Mouse (Mus musculus) cerebellum, postnatal 36 days (tissue): ENCODE measurements around the gene Abcc3.

Experiments used
- DNase-seq, 2 experiments: peaks; one replicate each; pipeline ENCODE4 v3.0.0; 2021 to 2022; ENCODE audit warnings: mixed read lengths in 2 of 2

Gene Abcc3

DNA sequence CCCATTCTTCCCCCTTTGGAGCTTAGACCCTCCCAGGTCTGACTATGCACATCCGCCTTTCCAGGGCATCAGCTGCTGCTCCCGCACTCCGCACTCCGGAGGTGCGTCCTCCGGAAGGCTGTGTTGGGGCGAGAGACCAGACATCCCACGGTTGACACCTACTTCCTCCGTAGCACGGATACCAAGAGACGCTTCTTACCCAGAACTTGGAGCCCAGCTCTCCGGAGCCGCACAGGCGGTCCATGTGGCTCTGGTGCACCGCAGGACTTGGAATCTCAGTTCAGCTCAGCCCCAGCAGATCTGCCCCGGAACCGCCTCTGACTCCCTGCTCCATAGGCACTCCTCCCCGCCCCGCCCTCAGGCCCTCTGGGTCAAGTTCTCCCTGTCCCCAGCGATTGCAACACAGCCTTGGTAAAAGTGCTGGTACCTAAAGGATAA, at the start of gene Abcc3:
TSS of gene Abcc3 (minus strand) at position 326 of the 438 bp plus-strand sequence.
- DNase-seq: no peak

DNA sequence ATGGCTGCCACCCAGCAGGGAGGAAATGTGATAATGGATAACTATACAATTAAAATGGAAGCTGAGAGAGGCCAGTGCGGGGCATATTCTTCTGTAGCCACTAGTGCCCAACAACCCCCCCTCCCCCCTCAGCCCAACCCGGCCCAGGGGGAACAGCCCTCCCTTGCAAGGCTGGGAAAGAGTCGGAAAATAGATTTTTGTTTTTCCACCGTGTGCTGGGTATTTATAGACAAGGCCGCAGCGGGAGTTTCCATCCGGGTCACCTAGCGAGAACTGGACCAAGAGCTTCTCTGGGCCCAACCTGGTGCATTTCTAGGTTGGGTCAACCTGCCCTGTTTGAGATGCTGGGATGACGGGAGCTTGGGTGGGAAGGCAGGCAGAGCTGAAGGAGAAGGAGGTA, 49.0 kb upstream of the Abcc3 start:
- no peak for DNase-seq

DNA sequence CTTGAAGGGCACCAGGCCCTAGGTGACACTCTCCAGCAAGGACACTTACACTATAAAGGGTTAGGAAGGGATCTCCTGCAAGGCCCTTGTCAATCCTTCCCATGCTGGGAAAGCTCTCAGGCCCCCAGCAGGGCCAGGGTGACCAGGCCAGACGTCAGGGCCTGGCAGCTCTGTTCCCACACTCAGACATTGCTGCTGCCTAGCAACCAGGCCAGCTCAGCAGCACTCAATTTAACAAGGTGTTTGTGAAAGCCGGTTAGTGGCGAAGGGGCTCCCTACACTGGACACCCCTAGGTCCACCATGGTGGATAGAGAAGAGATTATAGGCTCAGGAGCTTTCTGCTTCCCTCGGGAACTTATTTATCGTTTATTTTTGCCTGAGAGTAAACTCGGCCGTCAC, 48.3 kb upstream of the Abcc3 start:
- DNase-seq: no peak

DNA sequence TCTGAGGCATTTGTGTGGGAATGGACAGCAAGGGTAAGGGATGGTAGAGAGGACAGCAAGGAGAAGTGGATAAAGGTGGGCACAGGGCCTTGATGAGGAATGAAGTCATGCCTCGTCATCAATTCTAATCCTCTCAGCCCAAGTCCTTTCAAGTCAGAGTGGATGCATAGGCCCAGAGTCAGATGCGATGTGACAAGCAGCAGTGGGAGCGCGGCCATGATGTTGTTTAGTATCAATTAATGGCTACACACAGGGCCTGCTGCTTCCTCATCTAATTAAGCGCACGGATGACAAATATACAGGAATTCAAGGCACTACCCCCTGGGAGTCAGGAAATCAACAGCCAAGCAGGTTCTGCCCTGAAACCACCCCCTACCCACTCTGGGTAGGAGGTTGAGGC, 47.6 kb upstream of the Abcc3 start:
- DNase-seq: no peak

DNA sequence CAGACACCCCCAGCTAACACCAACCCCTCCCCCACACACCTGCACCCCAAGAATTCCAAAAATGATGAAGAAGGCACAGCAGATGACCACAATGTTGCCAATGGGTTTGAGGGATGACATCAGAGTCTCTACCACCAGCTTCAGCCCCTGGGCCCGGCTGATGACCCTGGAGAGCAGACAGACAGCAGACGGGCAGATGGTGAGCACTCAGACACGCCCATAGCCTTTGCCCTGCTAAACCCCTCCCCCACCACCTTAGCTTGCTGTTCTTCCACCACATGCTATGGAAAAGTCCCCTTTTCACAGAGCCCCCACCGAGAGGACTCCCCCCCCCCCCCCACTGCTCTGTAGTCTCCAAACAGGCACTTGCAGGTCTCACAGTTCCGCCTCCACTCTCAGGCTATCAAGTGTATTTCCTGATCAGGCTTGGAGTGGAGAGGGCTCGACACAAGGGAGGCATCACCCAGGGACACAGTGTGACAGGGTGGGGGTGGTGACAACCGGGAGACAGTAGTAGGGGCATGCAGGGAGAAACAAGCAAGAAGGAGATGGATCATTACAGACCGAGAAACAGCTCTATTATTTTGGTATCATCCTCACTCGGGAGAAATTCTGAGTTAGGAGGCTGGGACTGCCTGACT, 36.3 kb upstream of the Abcc3 start:
- DNase-seq: no peak

DNA sequence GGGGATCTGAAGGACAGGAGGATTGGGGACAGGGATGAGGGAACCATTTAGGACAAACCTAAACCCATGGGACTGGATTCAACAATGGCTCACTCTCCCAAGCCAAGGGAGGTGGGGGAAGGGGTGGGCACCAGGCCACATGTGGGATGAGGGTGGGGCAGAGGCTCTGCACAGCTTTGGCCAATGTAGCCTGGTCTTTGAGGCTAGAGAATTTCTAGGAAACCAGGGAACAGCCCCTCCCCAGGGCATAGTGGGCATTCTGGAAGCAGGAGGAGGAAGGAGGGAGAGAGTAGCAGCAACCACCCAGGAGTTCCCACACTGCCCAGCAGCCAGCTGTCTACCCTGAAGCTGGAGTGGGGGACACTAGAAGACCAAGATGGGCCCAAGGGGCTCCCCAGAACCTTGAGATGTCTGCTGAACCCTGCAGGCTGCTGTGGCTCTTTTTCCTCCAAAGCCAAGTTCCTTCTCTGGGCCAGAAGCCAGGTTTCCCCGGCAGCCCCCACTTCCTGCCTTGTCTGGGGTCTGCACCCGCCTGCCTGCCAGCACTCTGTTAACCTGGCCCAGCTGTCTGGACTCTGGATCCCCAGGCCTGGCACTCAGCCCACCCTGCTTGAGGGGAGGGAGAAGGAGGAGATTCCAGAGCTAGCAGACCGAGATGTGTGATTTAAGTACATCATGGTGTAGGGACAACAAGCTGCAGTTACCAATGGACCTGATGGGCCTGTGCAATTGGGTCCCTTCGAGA, 35.5 kb upstream of the Abcc3 start:
- no peak for DNase-seq

DNA sequence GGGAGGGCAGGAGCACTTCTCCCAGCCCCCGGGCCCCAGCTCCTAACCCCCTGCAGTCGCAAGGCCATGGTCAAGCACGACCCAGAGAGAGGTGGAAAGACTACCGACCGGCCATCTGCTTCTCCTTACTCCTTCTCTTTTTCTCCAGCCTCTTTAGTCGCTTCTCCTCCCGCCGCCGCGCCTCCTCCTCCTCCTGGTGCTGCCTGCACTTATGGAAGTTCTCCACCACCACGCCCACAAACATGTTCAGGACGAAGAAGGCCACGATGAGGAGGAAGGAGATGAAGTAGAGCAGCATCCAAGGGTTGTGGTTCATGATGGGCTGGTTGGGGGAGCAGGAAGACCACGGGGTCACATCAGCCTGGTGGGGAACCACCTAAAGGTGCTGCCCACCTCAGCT, 32.9 kb upstream of the Abcc3 start:
- DNase-seq: no peak

DNA sequence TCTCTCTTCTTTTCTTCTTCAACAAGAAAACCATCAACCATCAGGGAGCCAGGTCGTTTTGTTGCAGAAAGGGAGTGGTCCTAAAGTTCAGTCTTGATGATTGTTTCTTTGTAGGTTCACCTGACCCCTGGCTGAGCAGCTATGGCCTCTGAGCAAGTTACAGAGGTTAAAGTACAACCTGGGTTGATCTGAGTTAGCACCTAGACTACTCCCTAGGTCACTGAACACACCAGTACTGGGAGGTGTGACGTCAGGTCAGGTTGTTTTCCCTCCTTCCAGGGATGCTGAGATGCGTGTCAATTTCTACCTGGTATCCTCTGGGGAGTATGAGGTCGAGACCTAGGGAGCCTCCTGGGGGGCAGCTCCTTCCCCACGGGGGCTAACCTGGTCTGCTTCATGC, 32.4 kb upstream of the Abcc3 start:
- no peak for DNase-seq

DNA sequence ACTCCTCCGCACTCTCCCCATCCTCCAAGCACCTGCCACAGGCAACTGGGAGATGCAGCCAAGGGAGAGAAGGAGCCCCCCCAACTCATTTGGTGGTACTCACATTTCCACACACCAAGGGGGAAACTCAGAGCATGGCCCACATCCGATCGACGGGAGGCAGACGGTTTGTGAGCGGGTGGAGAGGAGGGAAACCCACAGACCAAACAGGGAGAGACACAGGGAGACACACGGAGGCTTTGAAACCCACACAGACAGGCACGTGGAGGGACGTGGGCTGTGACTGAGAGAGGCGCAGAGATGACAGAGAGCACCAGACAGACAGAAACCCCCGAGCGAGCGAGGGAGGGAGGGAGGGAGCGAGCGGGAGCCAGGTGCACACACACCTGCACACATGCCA, 31.6 kb upstream of the Abcc3 start:
- no peak for DNase-seq

DNA sequence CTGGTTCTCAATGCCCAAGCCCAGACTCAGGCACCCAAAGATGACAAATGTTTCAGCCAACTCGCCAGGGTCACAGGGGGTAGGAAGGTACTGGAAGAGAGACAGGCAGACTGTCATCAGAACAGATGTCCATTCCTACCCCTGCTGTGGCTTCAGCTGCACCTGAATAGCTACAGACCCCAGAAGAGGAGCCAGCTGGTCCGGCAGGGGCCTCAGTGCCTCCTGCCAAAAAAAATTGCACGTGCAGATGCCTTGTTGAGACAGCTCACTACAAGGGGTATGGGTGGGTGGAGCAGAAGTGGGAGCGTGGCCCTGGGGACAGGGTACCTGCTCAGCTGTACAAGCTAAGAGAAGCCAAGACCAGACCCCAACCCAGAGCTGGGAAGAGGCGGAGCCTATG, 31.1 kb upstream of the Abcc3 start:
- DNase-seq: peak; percentile 35 to 41

DNA sequence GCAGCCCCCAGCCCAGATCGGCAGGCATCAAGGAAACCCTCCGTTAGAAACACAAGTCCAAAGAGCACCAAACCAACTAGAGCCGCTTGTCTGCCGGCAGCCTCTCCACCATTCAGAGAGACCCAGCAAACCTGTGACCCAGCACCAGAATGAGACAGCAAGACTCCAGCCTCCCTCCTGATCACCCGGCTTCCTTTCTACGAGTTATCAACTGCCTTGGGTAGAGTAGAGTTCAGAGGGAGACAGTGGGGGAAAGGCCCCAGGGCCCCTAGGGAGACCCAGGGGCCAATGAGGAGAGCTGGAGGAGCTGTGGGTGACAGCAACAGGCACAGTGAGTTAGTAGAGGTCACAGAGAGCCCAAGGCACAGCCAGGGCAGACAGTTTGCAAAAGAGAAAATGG, 28.2 kb upstream of the Abcc3 start:
- no peak for DNase-seq

DNA sequence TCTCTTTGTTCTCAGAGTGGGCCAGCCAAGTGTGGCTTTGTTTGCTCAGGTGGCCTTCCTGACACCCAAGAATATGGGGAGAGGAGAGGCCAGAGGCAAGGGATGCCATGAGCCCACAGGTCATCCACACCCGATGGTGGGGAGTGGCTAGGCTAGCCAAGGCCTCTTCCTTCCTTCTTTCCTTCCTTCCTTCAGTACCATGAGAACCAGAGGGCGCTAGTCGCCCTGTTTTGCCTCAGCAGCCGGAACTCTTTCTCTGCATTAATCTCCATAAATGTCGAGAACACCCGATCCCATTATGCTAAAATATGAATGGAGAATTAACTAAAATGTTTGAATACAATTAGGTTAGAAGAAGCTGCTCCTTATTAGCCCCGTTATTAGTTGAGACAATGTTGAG, 27.5 kb upstream of the Abcc3 start:
- DNase-seq: peak; percentile 56 to 57

DNA sequence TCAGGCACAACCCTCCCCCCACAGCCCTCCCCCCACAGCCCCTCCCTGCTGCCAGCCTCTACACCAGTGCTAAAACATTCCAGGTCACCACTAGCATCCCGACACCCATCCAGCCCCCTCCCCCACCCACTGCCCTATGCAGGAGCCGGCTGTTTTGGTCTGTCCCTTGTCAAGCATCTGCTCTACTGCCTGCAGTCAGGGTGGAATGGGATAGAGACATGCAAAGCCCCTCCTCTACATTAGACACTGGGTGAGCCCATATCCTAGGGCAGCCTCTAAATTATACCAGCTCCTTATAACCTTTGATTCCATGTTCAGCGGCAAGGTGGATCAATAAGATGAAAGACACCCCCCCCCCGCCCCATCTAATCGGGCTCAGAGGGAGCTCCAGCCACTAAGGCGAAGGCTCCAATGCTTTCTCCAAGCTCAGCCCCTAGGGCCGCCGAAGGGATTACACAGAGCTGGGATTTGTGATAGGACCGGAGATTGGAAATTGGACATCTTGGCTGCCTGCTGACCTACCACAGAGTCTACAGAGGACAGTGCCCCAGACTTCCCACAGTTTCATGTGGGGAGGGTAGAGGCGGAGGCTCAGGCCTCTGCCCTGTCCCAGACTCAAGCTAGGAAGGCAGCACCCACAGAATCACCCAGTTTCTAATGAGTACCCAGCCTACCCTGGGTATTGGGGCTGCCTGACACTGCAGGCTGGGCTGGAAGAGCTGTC, 26.4 kb upstream of the Abcc3 start:
- peak in 1 of 2 experiments; percentile 41 for DNase-seq

DNA sequence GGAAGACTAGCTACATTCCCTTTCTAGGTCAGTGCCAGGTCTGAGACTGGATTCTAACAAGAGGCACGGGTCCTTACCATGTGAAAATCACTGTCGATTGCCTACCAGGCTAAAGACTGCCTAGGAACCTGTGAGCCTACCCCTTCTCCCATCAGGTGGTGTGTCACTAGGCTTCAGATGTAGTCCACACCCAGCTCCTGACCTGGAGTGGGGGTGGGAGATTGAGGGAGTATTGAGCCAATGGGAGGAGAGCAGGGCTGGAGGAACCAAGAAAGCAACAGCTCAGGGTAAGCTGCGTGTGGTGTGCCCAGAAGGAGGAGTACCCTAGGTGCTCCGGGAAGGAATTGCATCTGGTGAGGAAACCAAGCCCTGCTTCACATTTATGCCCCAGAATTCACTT, 21.2 kb upstream of the Abcc3 start:
- DNase-seq: no peak

DNA sequence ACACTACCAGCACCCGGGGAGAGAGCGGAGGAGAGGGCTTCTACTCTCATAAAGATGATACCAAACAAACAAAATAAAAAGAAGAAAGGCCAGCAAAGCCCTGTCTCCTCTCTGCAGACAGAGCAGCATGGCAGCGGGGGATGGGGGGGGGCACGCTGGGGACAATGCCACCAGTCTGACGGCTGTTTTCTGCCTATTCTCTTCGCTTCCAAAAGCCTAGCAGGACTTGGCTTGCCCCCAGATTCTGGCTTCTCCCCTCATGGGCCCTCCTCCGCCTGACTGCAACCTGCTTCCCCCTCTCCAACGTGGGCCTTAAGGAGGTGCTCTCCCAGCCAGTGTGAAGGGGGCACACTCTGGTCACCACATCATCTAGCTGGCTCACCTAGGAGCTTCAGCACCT, 20.7 kb upstream of the Abcc3 start:
- DNase-seq: peak; percentile 56 to 63

DNA sequence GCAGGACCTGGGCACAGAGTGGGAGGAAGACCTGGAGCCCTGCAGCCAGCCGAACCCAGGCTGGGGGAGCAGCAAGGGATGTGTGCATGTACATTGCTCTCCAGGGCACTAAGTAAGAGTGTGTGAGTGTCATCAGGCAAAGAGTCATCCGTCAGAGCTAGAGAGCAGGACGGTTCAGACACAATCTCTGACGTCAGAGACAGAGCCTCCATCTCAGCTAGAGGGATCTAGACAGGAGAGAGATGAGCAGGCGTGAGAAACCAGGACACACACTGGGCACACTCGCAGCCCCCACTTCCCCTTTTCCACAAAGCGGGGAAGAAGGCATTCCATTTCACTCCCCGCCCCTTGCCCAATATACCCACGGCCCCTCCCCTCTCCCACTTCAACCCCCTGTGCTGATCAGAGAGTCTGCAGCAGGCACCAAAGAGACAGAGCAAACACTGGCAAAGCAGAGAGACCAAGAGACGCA, 20.2 kb upstream of the Abcc3 start:
- DNase-seq: peak in 1 of 2 experiments; percentile 19

DNA sequence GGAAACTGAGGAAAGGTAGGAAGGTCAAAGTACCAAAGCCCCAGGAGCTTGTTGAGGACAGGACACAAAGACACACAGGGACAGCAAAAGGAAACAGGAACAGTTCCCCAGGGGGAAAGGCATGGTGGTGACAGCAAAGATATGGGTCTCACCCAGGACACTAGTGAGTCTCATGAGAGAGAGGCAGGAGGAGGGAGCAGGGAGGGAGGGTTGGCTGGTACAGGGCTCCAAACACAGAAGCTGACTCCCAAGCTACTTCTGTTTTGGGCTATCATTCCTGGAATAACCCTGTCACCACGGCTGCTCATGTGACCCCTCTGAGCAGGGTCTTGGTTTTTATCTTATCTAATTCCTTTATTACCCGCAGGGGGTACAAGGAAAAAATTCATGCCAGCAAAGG, 19.8 kb upstream of the Abcc3 start:
- DNase-seq: no peak

DNA sequence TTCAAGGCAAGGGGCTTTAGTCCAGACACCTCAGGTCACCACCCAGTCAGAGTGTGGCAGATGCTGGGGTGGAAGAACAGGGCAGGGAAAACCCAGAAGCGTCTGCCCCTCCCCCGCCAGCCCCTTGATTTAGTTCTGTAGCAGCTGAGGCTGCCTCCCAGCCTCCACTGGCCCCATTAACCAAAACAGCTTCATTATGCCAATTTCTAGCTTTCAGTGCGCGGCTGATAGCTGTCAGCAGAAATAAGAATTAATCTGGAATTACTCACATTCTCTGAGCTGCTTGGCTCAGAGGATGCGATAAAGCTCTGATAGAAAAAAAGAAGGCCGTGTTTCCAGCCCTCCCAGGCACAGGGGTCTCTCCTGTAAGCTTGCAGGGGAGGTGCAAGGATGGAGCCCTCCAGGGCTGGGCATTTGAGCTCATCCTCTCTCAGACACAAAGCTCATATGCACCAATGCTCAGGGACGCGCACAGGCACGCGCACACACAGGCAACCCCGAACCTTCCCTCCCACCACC, 15.1 kb upstream of the Abcc3 start:
- DNase-seq: no peak

DNA sequence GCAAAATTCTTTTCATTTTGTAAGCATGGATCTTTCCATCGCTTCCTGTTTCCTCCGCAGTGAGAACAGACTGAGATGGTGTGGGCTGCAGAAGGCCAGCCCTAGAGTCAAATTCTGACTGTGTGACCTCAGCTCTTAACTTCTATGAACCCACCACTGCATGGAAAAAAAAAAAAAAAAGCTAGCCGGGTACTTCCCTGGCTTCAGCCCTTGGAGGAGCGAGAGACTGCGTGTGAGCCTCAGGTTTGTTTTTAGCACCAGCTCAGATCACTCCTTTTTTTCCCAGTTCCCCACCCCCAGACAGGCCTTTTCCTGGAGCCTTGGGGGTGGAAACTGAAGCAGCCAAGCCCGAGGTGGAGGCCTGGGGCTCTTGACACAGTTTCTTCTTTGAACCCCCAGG, 12.6 kb upstream of the Abcc3 start:
- DNase-seq: no peak

DNA sequence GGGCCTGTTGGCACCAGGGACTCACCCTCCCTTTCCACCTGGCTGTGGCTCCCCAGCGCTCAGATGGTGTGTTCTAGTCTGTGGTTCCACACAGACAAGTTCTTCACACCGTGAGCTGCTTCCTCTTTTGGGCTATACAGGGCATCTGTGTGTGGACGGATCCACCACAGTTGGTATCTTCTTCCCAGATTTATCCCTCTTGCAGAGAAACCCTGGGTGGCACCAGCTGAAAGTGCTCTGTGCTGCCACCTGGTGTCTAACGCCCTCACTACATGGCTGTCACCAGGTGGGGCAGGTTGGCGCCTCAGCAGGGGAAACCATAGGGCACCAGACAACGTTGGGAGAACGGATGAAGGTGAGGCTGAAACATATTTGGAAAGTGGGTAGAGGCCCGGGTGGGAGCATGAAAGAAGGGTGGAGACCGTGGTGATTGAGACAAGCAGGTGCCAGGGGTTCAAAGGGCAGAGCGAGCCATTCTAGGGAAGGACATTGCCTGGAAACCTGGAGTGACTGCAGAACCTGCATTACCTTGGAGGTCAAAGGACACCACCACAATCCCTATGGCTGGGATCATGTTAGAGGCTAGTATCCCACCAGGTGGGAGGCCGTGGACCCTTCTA, 12.0 kb upstream of the Abcc3 start:
- peak; percentile 93 to 96 for DNase-seq

DNA sequence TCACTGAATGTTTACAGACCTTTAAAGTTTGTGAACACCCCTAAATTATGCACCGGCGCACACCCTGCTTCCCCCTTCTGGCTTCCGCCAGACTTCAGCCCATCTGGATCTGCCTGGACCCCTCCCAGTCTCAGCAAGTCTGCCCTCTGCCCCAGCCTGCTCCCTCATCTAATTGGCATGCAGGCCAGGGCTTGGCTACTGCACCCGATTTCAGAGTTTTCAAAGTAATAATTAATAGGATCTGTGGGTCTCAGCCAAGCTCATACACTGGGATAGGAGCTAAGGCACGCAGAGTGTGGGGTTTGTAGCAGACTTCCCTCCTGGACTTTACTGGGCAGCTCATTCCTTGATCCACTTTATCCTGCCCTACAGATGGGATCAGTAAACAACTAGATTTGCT, 11.4 kb upstream of the Abcc3 start:
- no peak for DNase-seq

DNA sequence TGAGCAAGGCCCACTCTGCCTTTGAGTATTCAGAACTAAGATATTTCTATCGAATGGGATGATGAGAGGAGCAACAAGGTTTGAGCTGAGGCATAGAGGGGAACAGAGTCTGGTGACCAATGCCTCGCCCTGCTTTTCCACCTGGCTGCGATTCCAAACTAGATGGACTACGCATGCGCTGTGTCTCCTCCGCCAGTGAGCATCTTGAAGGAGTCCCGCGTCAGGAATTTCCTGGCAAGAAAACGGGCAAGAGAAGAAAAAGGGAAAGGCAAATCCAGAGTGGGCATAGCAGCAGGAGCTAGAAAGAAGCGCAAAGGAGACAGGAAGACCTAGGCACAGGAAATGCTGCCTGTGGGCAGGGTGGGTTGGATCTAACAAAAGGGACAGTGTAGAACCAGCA, 11.0 kb upstream of the Abcc3 start:
- DNase-seq: no peak

DNA sequence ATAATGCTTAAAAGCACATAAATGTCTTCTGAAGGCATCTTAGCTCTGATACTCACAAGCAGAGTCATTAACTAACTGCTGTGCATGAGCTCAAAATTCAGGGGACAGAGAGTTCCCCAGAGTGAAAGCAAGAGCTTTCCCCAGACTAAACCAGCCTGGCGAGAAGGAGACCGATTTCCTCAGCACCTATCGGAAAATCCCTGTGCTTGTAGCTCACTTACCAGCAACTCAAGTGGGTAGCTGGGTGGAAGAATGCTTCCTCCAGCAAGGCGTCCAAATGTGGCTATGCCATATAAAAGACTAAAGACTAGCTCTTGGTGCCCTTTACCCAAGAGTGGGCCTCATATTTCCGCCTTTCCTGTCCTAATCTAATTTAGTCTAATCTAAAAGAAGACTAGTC, 9.9 kb upstream of the Abcc3 start:
- no peak for DNase-seq
